Mouse (Mus musculus) kidney, adult 2 months (tissue): ENCODE results near the gene Dlx3.

Experiments used
- CTCF ChIP-seq: fragments of 200-500 bp; conservative IDR thresholded peaks from 2 replicates; pipeline ENCODE4 v1.5.1; 2011; ENCODE audit warnings: low read depth, mild to moderate bottlenecking, control low read depth, low read length, moderate library complexity, mixed read lengths; ENCODE audit not compliant: insufficient read depth, insufficient read length
- POLR2A ChIP-seq: fragments of 200-500 bp; IDR thresholded peaks from one replicate; pipeline ENCODE4 v1.6.1; 2011; ENCODE audit warnings: low read depth, low read length, control low read depth

DNA sequence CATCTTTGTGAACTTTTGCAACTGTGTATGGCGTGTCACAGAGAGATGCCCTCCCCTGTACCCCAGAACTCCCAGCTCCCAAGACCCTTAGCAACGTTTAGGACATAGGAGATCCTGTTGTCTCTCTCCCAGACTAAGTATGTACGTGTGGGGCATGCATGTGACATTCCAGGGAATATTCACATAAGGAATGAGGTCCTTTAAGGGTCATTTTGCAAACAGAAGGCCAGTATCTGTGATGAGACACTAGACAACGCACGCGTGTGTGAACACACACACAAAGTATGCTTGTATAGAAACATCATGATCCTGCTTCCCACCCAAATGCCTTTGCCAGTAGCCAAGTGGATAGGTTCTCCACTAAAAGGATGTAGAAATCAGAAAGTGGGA is 2.2 kb downstream of the Dlx3 start:
- TF ChIP-seq POLR2A = no peak
- TF ChIP-seq CTCF = no peak
